Comparison of ENCODE assay signal across 9 mouse cellular contexts in the genomic region with DNA sequence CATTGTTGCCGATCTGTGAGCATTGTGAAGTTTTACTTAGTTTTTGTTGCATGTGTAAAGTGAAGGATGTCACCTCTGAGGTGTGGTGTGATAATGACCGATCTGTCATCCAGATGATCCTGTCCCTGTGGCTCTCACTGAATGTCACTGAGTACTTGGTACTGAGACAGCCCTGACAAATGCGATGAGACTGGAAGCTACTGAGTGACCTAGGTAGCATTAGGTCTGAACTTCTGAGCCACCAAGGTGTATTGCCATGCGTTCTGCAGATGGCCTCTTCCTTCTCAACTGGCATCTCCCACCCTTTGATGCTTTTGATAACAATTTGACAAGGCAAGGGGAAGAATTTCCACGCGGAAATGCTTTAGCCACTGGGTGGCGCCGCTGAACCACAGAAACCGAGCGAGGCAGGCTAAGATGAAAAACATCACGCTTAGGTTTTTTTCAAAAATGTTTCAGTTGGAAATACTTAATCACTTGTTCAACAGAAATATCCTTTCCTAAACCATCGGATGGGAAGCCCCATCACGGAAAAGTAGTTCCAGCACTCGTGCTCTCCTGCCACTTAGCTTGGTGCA.
DNase-seq lines count a peak whose midpoint lies in the region; ATAC-seq and TF ChIP-seq lines count a peak whose summit lies in the region.
"Had no signal": no experiment of that assay in that cellular context is flagged by ENCODE, and none has a peak within 500 bp of the region (broad histone marks: within the 10 kb centered on the region; RNA-seq: fewer than 3 reads in every experiment).

No protein-coding gene starts in this region.

- no peak overlapping the region for H3K4me3 ChIP-seq in intestine, embryonic 14.5 days (ENCODE audit: low read depth, low read length)
- H3K4me3 ChIP-seq in intestine, embryonic 16.5 days (ENCODE audit: low read length) = no peak overlapping the region
- H3K4me3 ChIP-seq in forebrain, embryonic 13.5 days = no peak overlapping the region
- no peak overlapping the region for H3K4me3 ChIP-seq in small intestine, adult 2 months (ENCODE audit: low read depth, low read length)
- H3K4me3 ChIP-seq: liver, embryonic 15.5 days had no signal

- H3K9ac ChIP-seq in intestine, embryonic 14.5 days (ENCODE audit: low read length) = no peak overlapping the region
- H3K9ac ChIP-seq in intestine, embryonic 16.5 days (ENCODE audit: low read depth, low read length) = no peak overlapping the region
- H3K9ac ChIP-seq in forebrain, embryonic 13.5 days = no peak overlapping the region
- H3K9ac ChIP-seq: liver, embryonic 15.5 days had no signal

- H3K36me3 ChIP-seq in intestine, embryonic 14.5 days (ENCODE audit: control insufficient read depth, insufficient read depth, low read length) = no peaks in the 10 kb centered on the region
- H3K36me3 ChIP-seq in intestine, embryonic 16.5 days (ENCODE audit: control insufficient read depth, insufficient read depth, low read length) = no peaks in the 10 kb centered on the region
- H3K36me3 ChIP-seq in forebrain, embryonic 13.5 days (ENCODE audit: poor library complexity, severe bottlenecking) = no peaks in the 10 kb centered on the region
- H3K36me3 ChIP-seq in small intestine, adult 2 months (ENCODE audit: control insufficient read depth, insufficient read depth, low read length) = no peaks in the 10 kb centered on the region
- H3K36me3 ChIP-seq: liver, embryonic 15.5 days had no signal

- WGBS in intestine, embryonic 14.5 days = 33% methylated on average over 14 of the region's 14 CpGs
- 32% methylated on average over 14 of the region's 14 CpGs for WGBS in intestine, embryonic 16.5 days
- WGBS in forebrain, embryonic 13.5 days = 33% methylated on average over 14 of the region's 14 CpGs
- WGBS in small intestine, adult 2 months = 34% methylated on average over 14 of the region's 14 CpGs

- ATAC-seq in intestine, embryonic 14.5 days (replicated peaks; ENCODE audit: low FRiP score, low TSS enrichment, low read depth) = peak; percentile 40; the same call in 1 of the 2 replicates
- no peak for ATAC-seq in intestine, embryonic 16.5 days
- peak; percentile 70 for ATAC-seq in forebrain, embryonic 13.5 days
- ATAC-seq in megakaryocyte-erythroid progenitor cell, adult 5-6 weeks (replicated peaks; ENCODE audit: low FRiP score, low TSS enrichment, poor library complexity, severe bottlenecking) = no peak

- H3K4me1 ChIP-seq in intestine, embryonic 14.5 days (replicated peaks; ENCODE audit: control insufficient read depth, insufficient read depth, low read length) = no peaks in the 10 kb centered on the region
- no peaks in the 10 kb centered on the region for H3K4me1 ChIP-seq in intestine, embryonic 16.5 days (ENCODE audit: control insufficient read depth, insufficient read depth, low read length)
- peaks cover 9% of the 10 kb centered on the region; the same call in 1 of the 2 replicates for H3K4me1 ChIP-seq in forebrain, embryonic 13.5 days
- H3K4me1 ChIP-seq in small intestine, adult 2 months (ENCODE audit: control insufficient read depth, insufficient read depth, insufficient read length, low read length) = no peaks in the 10 kb centered on the region
- H3K4me1 ChIP-seq: liver, embryonic 15.5 days had no signal

- H3K27ac ChIP-seq in intestine, embryonic 14.5 days (ENCODE audit: low read depth) = no peak overlapping the region
- no peak overlapping the region for H3K27ac ChIP-seq in intestine, embryonic 16.5 days (ENCODE audit: low read length)
- no peak overlapping the region for H3K27ac ChIP-seq in forebrain, embryonic 13.5 days
- no peak overlapping the region for H3K27ac ChIP-seq in small intestine, adult 2 months (ENCODE audit: insufficient read depth, low read depth, low read length)
- H3K27ac ChIP-seq: liver, embryonic 15.5 days had no signal

- H3K4me2 ChIP-seq in intestine, embryonic 14.5 days (ENCODE audit: low read length) = no peak overlapping the region
- no peak overlapping the region for H3K4me2 ChIP-seq in intestine, embryonic 16.5 days (ENCODE audit: low read depth, low read length)
- H3K4me2 ChIP-seq in forebrain, embryonic 13.5 days = no peak overlapping the region
- H3K4me2 ChIP-seq: liver, embryonic 15.5 days had no signal

- no peaks in the 10 kb centered on the region for H3K27me3 ChIP-seq in intestine, embryonic 14.5 days (replicated peaks; ENCODE audit: control insufficient read depth, insufficient read depth, low read length)
- H3K27me3 ChIP-seq in intestine, embryonic 16.5 days (replicated peaks; ENCODE audit: control insufficient read depth, insufficient read depth, low read length) = no peaks in the 10 kb centered on the region
- no peaks in the 10 kb centered on the region for H3K27me3 ChIP-seq in forebrain, embryonic 13.5 days
- H3K27me3 ChIP-seq in small intestine, adult 2 months (ENCODE audit: control insufficient read depth, insufficient read depth, low read length) = no peaks in the 10 kb centered on the region
- H3K27me3 ChIP-seq: liver, embryonic 15.5 days had no signal

- TF ChIP-seq CTCF in small intestine, adult 2 months (IDR thresholded peaks at IDR 0.05; ENCODE audit: extremely low read depth, insufficient read length, insufficient replicate concordance, low read depth, low read length) = peak; percentile 36; the same call in 1 of the 2 replicates

- TF ChIP-seq POLR2A in small intestine, adult 2 months (IDR thresholded peaks at IDR 0.05; ENCODE audit: low read depth, low read length) = no peak

- H3K9me3 ChIP-seq in intestine, embryonic 14.5 days (ENCODE audit: control insufficient read depth, low read length) = no peaks in the 10 kb centered on the region
- no peaks in the 10 kb centered on the region for H3K9me3 ChIP-seq in intestine, embryonic 16.5 days (ENCODE audit: control insufficient read depth, low read length)
- no peaks in the 10 kb centered on the region for H3K9me3 ChIP-seq in forebrain, embryonic 13.5 days (replicated peaks)

- DNase-seq in intestine, embryonic 14.5 days (ENCODE audit: low spot score) = peak; percentile 79
- DNase-seq in R1 (ENCODE audit: low read depth, low spot score) = peak; percentile 58
- peak; percentile 11 for DNase-seq in layer of hippocampus, adult 9-11 months
- DNase-seq in mesoderm, embryonic 11.5 days (ENCODE audit: low read depth, low spot score) = peak; percentile 59

Comparison
In these comparisons a context has a peak if more than half of its experiments do, and no peak if none do; other contexts are left out.
1. ATAC-seq: peak in intestine, embryonic 14.5 days (single experiment) and forebrain, embryonic 13.5 days (single experiment); none in intestine, embryonic 16.5 days (single experiment) and megakaryocyte-erythroid progenitor cell, adult 5-6 weeks (single experiment).
2. DNase-seq: peak in every context shown above with its lines; median percentile 79 in intestine, embryonic 14.5 days; 59 in mesoderm, embryonic 11.5 days; 58 in R1; 11 in layer of hippocampus, adult 9-11 months.